Mouse (Mus musculus): Measurements from ENCODE around the gene Natd1.
"Not testable (repeated sequence)": the region's sequence is repeated elsewhere in the genome, so short reads cannot be mapped to it uniquely, and the experiment has no call there.

Natd1 gene

GRCm38 (mm10) chr11:60886986-60887385 lies 27.6 kb downstream of the Natd1 start:
- not testable (repeated sequence) for DNase-seq

- DNase-seq = no peak
Measured at GRCm38 (mm10) chr11:60882386-60882785, 32.2 kb downstream of the Natd1 start.

- DNase-seq = no peak
Measured at GRCm38 (mm10) chr11:60880559-60880958, 34.0 kb downstream of the Natd1 start.

- DNase-seq = peak; percentile 67 to 78
Measured at GRCm38 (mm10) chr11:60879423-60879822, 35.1 kb downstream of the Natd1 start.

- peak; percentile 95 to 97 for DNase-seq
Measured at GRCm38 (mm10) chr11:60878675-60879294, 35.8 kb downstream of the Natd1 start, which contains the start of gene Tmem11. TSS of gene Tmem11 (minus strand) at chr11:60879272.

GRCm38 (mm10) chr11:60878056-60878612 lies 36.4 kb downstream of the Natd1 start:
- peak; percentile 82 to 83 for DNase-seq

GRCm38 (mm10) chr11:60873101-60873500 lies 41.4 kb downstream of the Natd1 start:
- no peak for DNase-seq

- no peak for DNase-seq
Measured at GRCm38 (mm10) chr11:60871409-60871808, 43.1 kb downstream of the Natd1 start.

- not testable (repeated sequence) for DNase-seq
Measured at GRCm38 (mm10) chr11:60869471-60869870, 45.1 kb downstream of the Natd1 start.

- DNase-seq = no peak
Measured at GRCm38 (mm10) chr11:60867904-60868303, 46.6 kb downstream of the Natd1 start.

GRCm38 (mm10) chr11:60867456-60867855 lies 47.1 kb downstream of the Natd1 start:
- peak; percentile 68 to 69 for DNase-seq

- DNase-seq = no peak
Measured at GRCm38 (mm10) chr11:60866021-60866420, 48.5 kb downstream of the Natd1 start.

GRCm38 (mm10) chr11:60864916-60865315 lies 49.6 kb downstream of the Natd1 start:
- DNase-seq = peak; percentile 16 to 26

- DNase-seq = peak in 1 of 2 experiments; percentile 28
Measured at GRCm38 (mm10) chr11:60864166-60864565, 50.4 kb downstream of the Natd1 start.

- peak; percentile 56 to 69 for DNase-seq
Measured at GRCm38 (mm10) chr11:60863196-60863595, 51.4 kb downstream of the Natd1 start.

GRCm38 (mm10) chr11:60861993-60862392 lies 52.6 kb downstream of the Natd1 start:
- DNase-seq = no peak

- DNase-seq = no peak
Measured at GRCm38 (mm10) chr11:60856587-60856986, 58.0 kb downstream of the Natd1 start.
